Mouse (Mus musculus) WW6 (cell line): ENCODE results near the gene Zfp335.
"Not testable (repeated sequence)": the region's sequence is repeated elsewhere in the genome, so short reads cannot be mapped to it uniquely, and the experiment has no call there.

Experiments
- DNase-seq: peaks from one replicate; pipeline ENCODE4 v3.0.0-alpha.2; 2013; ENCODE audit warnings: low read depth, low spot score

The Zfp335 gene

DNA sequence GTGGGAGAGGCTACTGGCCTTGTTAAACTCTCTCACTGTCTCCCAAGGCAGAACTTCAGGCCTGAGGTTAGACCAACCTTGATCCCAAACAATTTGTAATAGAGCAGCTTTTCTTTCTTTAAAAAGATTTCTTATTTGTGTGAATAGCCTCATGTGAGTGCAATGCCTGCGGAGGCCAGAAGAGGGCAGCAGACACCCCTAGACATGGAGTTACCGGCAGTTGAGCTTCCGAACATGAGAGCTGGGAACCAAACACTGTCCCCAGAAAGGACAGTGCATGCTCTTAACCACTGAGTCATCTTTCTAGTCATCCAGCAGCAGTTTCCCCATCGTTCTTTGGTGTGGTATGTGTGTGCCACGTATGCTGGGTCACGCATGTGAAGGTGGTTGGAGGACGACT is 44.0 kb downstream of the Zfp335 start:
- DNase-seq: no peak

- no peak for DNase-seq
Observed at GRCm38 (mm10) chr2:164866741-164867551, 44.6 kb downstream of the Zfp335 start.

- no peak for DNase-seq
Observed at GRCm38 (mm10) chr2:164864593-164864992, 47.0 kb downstream of the Zfp335 start.

- not testable (repeated sequence) for DNase-seq
Observed at GRCm38 (mm10) chr2:164863411-164863810, 48.1 kb downstream of the Zfp335 start.

GRCm38 (mm10) chr2:164862179-164862861 is 49.2 kb downstream of the Zfp335 start:
- DNase-seq: no peak

- DNase-seq: no peak
Observed at GRCm38 (mm10) chr2:164861094-164861493, 50.5 kb downstream of the Zfp335 start.

- DNase-seq: no peak
Observed at GRCm38 (mm10) chr2:164859640-164860432, 51.7 kb downstream of the Zfp335 start.

- no peak for DNase-seq
Observed at GRCm38 (mm10) chr2:164859155-164859554, 52.4 kb downstream of the Zfp335 start.

DNA sequence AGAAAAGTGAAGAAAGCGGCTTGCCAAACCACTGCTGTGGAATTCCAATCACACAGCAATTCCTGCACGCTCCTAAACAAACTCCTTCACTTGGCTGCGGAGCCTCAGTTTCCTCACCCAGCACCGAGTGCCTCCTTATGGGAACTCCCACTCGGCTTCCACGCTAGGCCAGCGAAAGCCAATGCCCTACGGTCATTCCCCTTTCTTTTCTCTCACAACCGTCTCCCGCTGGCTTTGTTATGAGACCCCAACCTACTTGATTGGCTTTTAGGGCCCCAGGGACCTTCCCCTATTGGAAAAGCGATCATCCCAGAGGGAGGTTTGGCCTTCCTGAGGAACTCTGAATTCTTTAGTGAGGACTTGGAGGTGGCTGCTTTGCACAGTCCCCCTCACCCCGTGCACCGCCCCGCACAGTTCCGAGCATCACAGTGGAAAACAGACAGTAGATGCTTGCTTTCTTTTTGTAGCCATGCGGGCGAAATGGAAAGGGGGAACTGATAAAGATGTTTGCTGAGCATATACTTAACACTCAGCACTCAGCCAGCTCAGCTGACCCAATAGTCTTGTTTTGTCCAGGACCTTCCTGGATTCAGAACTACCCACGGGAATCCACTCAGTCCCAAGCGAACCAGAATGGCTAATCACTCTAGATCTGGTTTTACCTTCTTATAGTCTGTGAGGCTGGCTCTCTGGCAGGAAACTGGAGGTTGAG is 53.6 kb downstream of the Zfp335 start:
- no peak for DNase-seq

DNA sequence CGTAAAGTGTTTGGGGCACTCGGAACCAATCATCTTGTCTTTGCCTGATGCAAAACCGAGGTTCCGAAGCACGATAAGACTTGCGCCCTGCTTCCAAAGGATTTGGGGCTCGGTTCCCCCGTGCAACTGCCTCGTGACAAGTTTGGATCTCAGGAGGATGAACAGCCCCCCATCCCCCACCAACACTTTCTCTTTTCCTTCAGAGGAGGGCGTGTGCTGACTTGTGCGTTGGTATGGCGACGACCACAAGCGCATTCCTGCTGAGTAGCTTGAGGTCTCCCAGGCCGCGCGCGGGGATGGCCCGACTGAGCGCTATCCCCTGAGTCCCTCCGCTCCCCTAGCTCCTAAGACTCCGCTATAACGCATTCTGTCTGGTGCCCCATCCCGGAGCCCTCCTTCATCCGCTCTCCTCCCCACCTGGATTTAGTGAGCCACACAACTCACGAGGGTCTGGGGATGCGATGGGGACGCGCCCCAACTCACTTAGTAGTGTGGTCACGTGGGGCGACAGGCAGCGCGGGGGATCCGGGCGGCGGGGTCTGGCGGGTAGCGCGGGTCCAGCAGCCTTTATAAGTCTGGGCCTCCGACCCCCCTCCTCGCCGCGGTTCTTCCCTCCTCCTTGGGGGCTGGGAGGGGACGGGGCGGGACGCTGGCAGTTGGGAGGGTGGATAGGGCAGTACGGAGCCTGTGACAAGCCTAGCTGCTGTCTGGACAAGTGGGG is 54.3 kb downstream of the Zfp335 start, which contains the start of gene Pltp:
Gene Pltp, minus strand, starts transcription at position 611 of the 721 bp plus-strand sequence.
- no peak for DNase-seq

DNA sequence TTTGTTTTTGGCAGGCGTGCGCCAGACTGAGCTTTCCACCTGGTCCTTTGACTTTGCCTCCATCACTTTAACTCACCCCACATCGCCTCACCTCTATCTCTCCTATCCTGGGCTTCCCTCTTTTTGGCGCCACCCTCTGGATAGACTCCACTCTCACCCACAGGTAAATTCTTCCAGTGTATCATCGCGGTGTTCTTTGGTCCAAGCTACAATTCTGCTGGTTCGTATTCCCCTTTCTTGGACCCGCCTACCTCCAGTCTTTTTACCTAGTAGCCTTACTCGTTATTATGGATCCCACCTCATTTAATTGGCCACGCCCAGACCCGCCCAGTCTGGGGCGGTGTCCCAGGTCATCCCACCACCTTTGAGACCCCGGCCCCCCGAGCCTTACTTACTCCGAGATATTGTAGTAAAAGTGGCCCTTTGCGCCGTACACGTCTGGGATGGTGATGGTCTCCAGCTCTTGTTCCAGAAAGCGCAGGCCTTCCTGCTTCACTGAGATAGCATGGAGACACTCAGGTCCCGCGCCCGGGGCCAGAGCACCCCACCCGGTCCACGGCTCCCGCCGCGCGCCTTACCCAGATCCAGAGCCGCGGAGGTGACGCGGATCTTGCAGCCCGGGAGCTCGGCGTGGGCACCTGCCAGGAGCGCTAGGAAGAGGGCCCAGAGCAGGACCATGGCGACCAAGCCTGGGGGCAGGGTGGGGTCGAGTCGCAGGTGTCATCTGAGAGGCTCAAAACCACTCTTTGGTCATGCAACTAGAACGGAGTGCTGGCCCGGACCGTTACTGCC is 55.1 kb downstream of the Zfp335 start:
- DNase-seq: no peak

- not testable (repeated sequence) for DNase-seq
Observed at GRCm38 (mm10) chr2:164855572-164855971, 56.0 kb downstream of the Zfp335 start.

DNA sequence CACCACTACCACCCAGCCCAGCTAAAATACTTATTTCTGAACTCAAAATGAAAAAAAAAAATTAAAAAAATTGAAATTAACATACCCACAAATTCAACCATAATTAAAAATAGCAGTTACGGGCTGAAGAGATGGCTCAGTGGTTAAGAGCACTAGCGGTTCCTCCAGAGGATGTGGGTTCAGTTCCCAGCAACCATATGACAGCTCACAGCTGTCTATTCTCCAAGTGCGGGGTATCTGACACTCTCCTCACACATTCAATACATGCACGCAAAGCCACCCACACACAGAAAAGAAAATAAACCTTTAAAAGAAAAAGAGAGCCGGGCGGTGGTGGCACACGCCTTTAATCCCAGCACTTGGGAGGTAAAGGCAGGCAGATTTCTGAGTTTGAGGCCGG is 61.5 kb downstream of the Zfp335 start:
- no peak for DNase-seq

- no peak for DNase-seq
Observed at GRCm38 (mm10) chr2:164845782-164846181, 65.8 kb downstream of the Zfp335 start.
